ENCODE assay signal across 25 mouse cellular contexts in genomic region chrX:162500962-162501361, GRCm38 (mm10).
"Had no signal": no experiment of that assay in that cellular context is flagged by ENCODE, and none has a peak within 500 bp of the region (broad histone marks: within the 10 kb centered on the region; RNA-seq: fewer than 3 reads in every experiment).

No protein-coding gene starts in this region.

- H3K4me3 ChIP-seq: heart, embryonic 10.5 days; heart, embryonic 12.5 days; hindbrain, embryonic 13.5 days; hindbrain, embryonic 15.5 days; kidney, embryonic 15.5 days; left cerebral cortex, adult 2 months; limb, embryonic 10.5 days; limb, embryonic 12.5 days; liver, embryonic 13.5 days had no signal

- H3K27ac ChIP-seq: heart, embryonic 10.5 days; hindbrain, embryonic 13.5 days; hindbrain, embryonic 15.5 days; hindbrain, postnatal 0 days; kidney, embryonic 15.5 days; kidney, postnatal 0 days; left cerebral cortex, adult 2 months; limb, embryonic 10.5 days; limb, embryonic 12.5 days; liver, embryonic 13.5 days had no signal

- H3K4me1 ChIP-seq: heart, embryonic 10.5 days; heart, embryonic 12.5 days; hindbrain, embryonic 13.5 days; hindbrain, embryonic 15.5 days; kidney, embryonic 15.5 days; limb, embryonic 10.5 days; limb, embryonic 12.5 days; liver, embryonic 13.5 days had no signal

- H3K36me3 ChIP-seq: heart, embryonic 10.5 days; heart, embryonic 12.5 days; hindbrain, embryonic 13.5 days; hindbrain, embryonic 15.5 days; kidney, embryonic 15.5 days; limb, embryonic 10.5 days; limb, embryonic 12.5 days; liver, embryonic 13.5 days had no signal

- H3K9ac ChIP-seq: heart, embryonic 12.5 days; hindbrain, embryonic 13.5 days; hindbrain, embryonic 15.5 days; kidney, embryonic 15.5 days; limb, embryonic 12.5 days; liver, embryonic 13.5 days had no signal

- ATAC-seq: hindbrain, postnatal 0 days; intestine, embryonic 16.5 days had no signal

- H3K27me3 ChIP-seq: heart, embryonic 12.5 days; liver, embryonic 13.5 days had no signal

- DNase-seq: gastrocnemius, postnatal 14 days; heart, adult 18-20 months; heart, postnatal 10 days; heart, postnatal 4 days; kidney, adult 11 months; kidney, adult 2 months; kidney, adult 9 months; kidney, postnatal 14 days; kidney, postnatal 36 days; layer of hippocampus, adult 9-11 months; layer of hippocampus, postnatal 36 days; liver; liver, embryonic 13.5 days had no signal

- H3K4me2 ChIP-seq: heart, embryonic 12.5 days; hindbrain, embryonic 13.5 days; hindbrain, embryonic 15.5 days; kidney, embryonic 15.5 days; limb, embryonic 12.5 days; liver, embryonic 11.5 days; liver, embryonic 13.5 days had no signal

- H3K9me3 ChIP-seq: heart, embryonic 10.5 days; heart, embryonic 12.5 days; hindbrain, embryonic 13.5 days; hindbrain, embryonic 15.5 days; kidney, embryonic 15.5 days; limb, embryonic 10.5 days; limb, embryonic 12.5 days; liver, embryonic 13.5 days had no signal
